Mouse (Mus musculus): ENCODE results near the gene Gm8232. TPM values are rescaled to one million over a fixed set of nuclear protein-coding genes. Genes with fewer than 3 reads are reported as not detected.
"Not testable (repeated sequence)": the region's sequence is repeated elsewhere in the genome, so short reads cannot be mapped to it uniquely, and the experiment has no call there.

Gene Gm8232
- polyA plus RNA-seq (2014; fragmentation: Nextera tagmentation; extraction: Ambion mirVana), result not detected in 2 replicates

GRCm38 (mm10) chr14:44433335-44433734 is at the start of gene Gm8232:
Gene Gm8232, plus strand, starts transcription at chr14:44433635.
- H3K36me3 ChIP-seq (replicated peaks; ENCODE audit: control insufficient read depth, insufficient read depth); ATAC-seq (ENCODE audit: low FRiP score); H3K4me1 ChIP-seq (replicated peaks; ENCODE audit: control insufficient read depth, insufficient read depth, low read length); H3K4me2 ChIP-seq (replicated peaks); H3K27me3 ChIP-seq (ENCODE audit: control insufficient read depth, insufficient read depth, low read length); DNase-seq (ENCODE audit: low spot score); H3K27ac ChIP-seq; H3K4me3 ChIP-seq (replicated peaks; ENCODE audit: low read length); H3K9me3 ChIP-seq (ENCODE audit: control insufficient read depth, low read length); H3K9ac ChIP-seq: not testable (repeated sequence)
- WGBS, result 89% methylated on average over 3 of the region's 3 CpGs

GRCm38 (mm10) chr14:44384233-44384632 is 49.2 kb upstream of the Gm8232 start:
- not testable (repeated sequence) for H3K4me1 ChIP-seq (replicated peaks; ENCODE audit: control insufficient read depth, insufficient read depth, low read length); H3K27ac ChIP-seq; DNase-seq (ENCODE audit: low spot score); H3K4me2 ChIP-seq (replicated peaks); H3K36me3 ChIP-seq (replicated peaks; ENCODE audit: control insufficient read depth, insufficient read depth); H3K27me3 ChIP-seq (ENCODE audit: control insufficient read depth, insufficient read depth, low read length); H3K9ac ChIP-seq; ATAC-seq (ENCODE audit: low FRiP score); H3K9me3 ChIP-seq (ENCODE audit: control insufficient read depth, low read length); H3K4me3 ChIP-seq (replicated peaks; ENCODE audit: low read length)
- 82% methylated on average over 4 of the region's 4 CpGs for WGBS

- H3K4me1 ChIP-seq (replicated peaks; ENCODE audit: control insufficient read depth, insufficient read depth, low read length); H3K36me3 ChIP-seq (replicated peaks; ENCODE audit: control insufficient read depth, insufficient read depth): not testable (repeated sequence)
- no CpG with 5 or more reads among the region's 2 CpGs for WGBS
Measured at GRCm38 (mm10) chr14:44410588-44410987, 22.8 kb upstream of the Gm8232 start, which contains the start of gene Gm3371. Gene Gm3371, minus strand, starts transcription at chr14:44410688.

More at GRCm38 (mm10) chr14:44410588-44410987, 22.8 kb upstream of the Gm8232 start, which contains the start of gene Gm3371:
- not testable (repeated sequence) for ATAC-seq (ENCODE audit: low FRiP score); H3K27ac ChIP-seq; DNase-seq (ENCODE audit: low spot score); H3K9ac ChIP-seq; H3K4me2 ChIP-seq (replicated peaks); H3K9me3 ChIP-seq (ENCODE audit: control insufficient read depth, low read length); H3K27me3 ChIP-seq (ENCODE audit: control insufficient read depth, insufficient read depth, low read length); H3K4me3 ChIP-seq (replicated peaks; ENCODE audit: low read length)

Other genes starting within 250 kb of the Gm8232 start
- not detected in 2 replicates for gene Gm8212, start 236.0 kb upstream of the Gm8232 start, polyA plus RNA-seq (2014; fragmentation: Nextera tagmentation; extraction: Ambion mirVana)
- not detected in 2 replicates for gene 4930503E14Rik, start 220.4 kb upstream of the Gm8232 start, polyA plus RNA-seq (2014; fragmentation: Nextera tagmentation; extraction: Ambion mirVana)
- not detected in 2 replicates for gene Gm8220, start 148.1 kb upstream of the Gm8232 start, polyA plus RNA-seq (2014; fragmentation: Nextera tagmentation; extraction: Ambion mirVana)
- not detected in 2 replicates for gene Gm5930, start 95.1 kb upstream of the Gm8232 start, polyA plus RNA-seq (2014; fragmentation: Nextera tagmentation; extraction: Ambion mirVana)
- gene Gm8229, start 68.3 kb upstream of the Gm8232 start, polyA plus RNA-seq (2014; fragmentation: Nextera tagmentation; extraction: Ambion mirVana), result 0.16 TPM in 1 of 2 replicates, not detected in the other
- gene Gm3371, start 22.9 kb upstream of the Gm8232 start, polyA plus RNA-seq (2014; fragmentation: Nextera tagmentation; extraction: Ambion mirVana), result not detected in 2 replicates
- gene BC061237, start 58.8 kb downstream of the Gm8232 start, polyA plus RNA-seq (2014; fragmentation: Nextera tagmentation; extraction: Ambion mirVana), result 0.39 and 0.92 TPM in 2 replicates
- not detected in 2 replicates for gene Gm17093, start 84.6 kb downstream of the Gm8232 start, polyA plus RNA-seq (2014; fragmentation: Nextera tagmentation; extraction: Ambion mirVana)
- gene Gm8247, start 149.5 kb downstream of the Gm8232 start, polyA plus RNA-seq (2014; fragmentation: Nextera tagmentation; extraction: Ambion mirVana), result 0.42 and 0.67 TPM in 2 replicates
- gene Gm5624, start 194.3 kb downstream of the Gm8232 start, polyA plus RNA-seq (2014; fragmentation: Nextera tagmentation; extraction: Ambion mirVana), result not detected in 2 replicates